Mouse (Mus musculus) left cerebral cortex, postnatal 10 days (tissue): Measurements from ENCODE around the gene Olfr263. TPM values are rescaled to one million over a fixed set of nuclear protein-coding genes. Genes with fewer than 3 reads are reported as not detected.

Experiments
- DNase-seq, 2 experiments: peaks; one replicate each; pipeline ENCODE4 v3.0.0; 2021 to 2022; ENCODE audit warnings: low spot score in 2 of 2, mixed read lengths in 1 of 2; ENCODE audit errors: extremely low spot score in 1 of 2
- intact Hi-C: fragments of 180-260 bp; cut with DNase I; formaldehyde crosslinking; loops from one replicate; pipeline ENCODE4 v1.15.1; 2025
- total RNA-seq, 2 experiments: library from RNA; stranded (reverse); gene quantifications; 2 replicates each; pipeline ENCODE4 v1.2.3; 2021

Olfr263 gene
- total RNA-seq, 2 experiments from 2014 or later, result not detected

DNA sequence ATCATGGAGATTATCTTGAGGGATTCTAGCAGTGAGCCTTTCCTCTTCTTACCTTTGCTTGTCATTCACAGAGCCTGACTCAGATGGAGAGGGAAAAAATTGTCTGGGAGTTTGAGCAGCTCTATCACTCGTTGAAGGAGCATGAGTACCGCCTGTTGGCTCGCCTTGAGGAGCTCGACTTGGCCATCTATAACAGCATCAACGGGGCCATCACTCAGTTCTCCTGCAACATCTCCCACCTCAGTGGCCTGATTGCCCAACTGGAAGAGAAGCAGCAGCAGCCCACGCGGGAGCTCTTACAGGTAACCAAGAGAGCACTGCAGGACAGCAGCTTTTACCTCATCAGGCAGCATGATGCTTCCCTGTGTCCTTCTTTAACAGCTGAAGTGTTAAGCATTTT is 54.2 kb downstream of the Olfr263 start:
- intact Hi-C loops, result no loop called here
- DNase-seq, result no peak

DNA sequence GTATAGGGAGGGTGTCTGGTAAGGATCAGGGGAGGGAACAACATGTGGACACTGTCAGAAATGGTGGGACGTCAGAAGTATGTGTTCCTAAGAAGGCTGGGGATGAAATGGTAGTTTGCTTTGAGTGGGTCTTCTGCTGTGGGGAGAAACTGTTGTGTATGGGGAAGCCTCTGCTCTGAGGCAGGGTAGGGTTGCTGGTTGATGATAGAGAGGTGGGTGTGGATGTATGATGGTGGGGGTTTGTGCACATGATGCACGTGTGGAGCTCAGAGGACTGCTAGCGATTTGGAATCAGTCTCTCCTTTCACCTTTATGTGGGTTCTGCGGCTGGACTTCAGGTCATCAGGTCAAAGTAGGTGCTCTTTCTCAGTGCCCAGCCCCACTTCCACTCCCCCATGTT is 56.1 kb downstream of the Olfr263 start:
- intact Hi-C loops, result no loop called here
- DNase-seq, result no peak

Other genes with a start within 250 kb of the Olfr263 start
- not detected for gene Olfr1370, start 54.7 kb upstream of the Olfr263 start, total RNA-seq
- not detected for gene Olfr1369-ps1, start 18.2 kb upstream of the Olfr263 start, total RNA-seq
- gene Olfr1368, start 16.2 kb downstream of the Olfr263 start, total RNA-seq, result not detected
- gene Trim27, start 49.8 kb downstream of the Olfr263 start, total RNA-seq, result 10 to 100 TPM; 43.1 to 45.0 TPM
- gene Gpx5, start 163.1 kb downstream of the Olfr263 start, total RNA-seq, result not detected
- not detected for gene Gpx6, start 182.5 kb downstream of the Olfr263 start, total RNA-seq
- gene Olfr1367, start 217.3 kb downstream of the Olfr263 start, total RNA-seq, result not detected
- 1 to 10 TPM; 8.0 to 8.5 TPM for gene Zscan12, start 233.2 kb downstream of the Olfr263 start, total RNA-seq